Mouse (Mus musculus): Measurements from ENCODE around the gene Adamtsl1. TPM values are rescaled to one million over a fixed set of nuclear protein-coding genes. Genes with fewer than 3 reads are reported as not detected.
A peak's percentile ranks its signal among the peaks of the same experiment; 100 is the strongest.

Gene Adamtsl1
- polyA plus RNA-seq, 1 experiment from 2014 or later = 11.5 TPM

DNA sequence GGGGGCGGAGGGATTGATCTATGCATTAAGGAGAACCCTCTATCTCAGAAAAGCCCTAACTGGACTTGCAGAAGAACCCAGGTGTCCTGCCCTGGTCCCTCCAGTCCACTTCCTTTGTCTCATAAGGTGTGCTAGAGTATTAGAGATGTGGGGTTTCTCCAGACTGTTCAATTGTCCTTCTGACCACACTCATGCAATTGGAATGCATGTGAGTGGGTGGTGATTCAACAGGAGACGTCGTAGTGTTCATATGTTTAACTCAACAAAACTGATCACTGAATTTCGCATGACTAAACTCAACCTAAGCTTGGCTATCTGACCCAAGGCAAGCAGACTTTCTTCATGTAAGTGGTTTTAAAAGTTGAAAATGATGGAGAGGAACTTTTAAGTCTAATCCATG is 443.3 kb downstream of the Adamtsl1 start:
- Histone ChIP-seq H3K36me3 (replicated peaks; ENCODE audit: control insufficient read depth, insufficient read depth) (no peaks in the 10 kb centered on the region), H3K9me3 (ENCODE audit: control insufficient read depth, low read length) (no peaks in the 10 kb centered on the region), H3K9ac (no peak overlapping the region), H3K4me3 (replicated peaks; ENCODE audit: low read length) (no peak overlapping the region), H3K4me2 (replicated peaks) (no peak overlapping the region), H3K4me1 (replicated peaks; ENCODE audit: control insufficient read depth, insufficient read depth, low read length) (no peaks in the 10 kb centered on the region), H3K27me3 (ENCODE audit: control insufficient read depth, insufficient read depth, low read length) (no peaks in the 10 kb centered on the region), H3K27ac (no peak overlapping the region)
- ATAC-seq (ENCODE audit: low FRiP score) (no peak), DNase-seq (ENCODE audit: low spot score) (no peak)
- 90% methylated on average over 4 of the region's 4 CpGs for WGBS

DNA sequence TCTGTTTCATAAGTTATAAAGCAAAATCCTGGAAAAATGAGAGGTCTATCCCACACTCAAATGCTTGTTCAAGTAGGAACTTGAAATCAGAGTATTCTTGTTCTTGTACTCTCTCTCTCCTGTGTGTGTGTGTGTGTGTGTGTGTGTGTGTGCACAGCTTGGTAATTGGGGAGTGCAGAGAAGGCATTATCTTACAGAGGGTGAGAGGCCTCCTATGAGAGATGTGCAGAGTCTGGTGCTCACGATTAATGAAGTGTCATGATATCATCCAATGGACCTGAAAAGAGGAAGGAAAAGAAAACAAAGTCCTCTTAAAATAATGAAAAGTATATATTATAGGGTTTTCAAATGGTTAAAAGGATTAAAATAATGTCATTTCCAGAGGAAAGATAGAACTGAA is 443.9 kb downstream of the Adamtsl1 start:
- Histone ChIP-seq H3K4me1 (replicated peaks; ENCODE audit: control insufficient read depth, insufficient read depth, low read length) (no peaks in the 10 kb centered on the region), H3K4me2 (replicated peaks) (no peak overlapping the region), H3K9me3 (ENCODE audit: control insufficient read depth, low read length) (no peaks in the 10 kb centered on the region), H3K27me3 (ENCODE audit: control insufficient read depth, insufficient read depth, low read length) (no peaks in the 10 kb centered on the region), H3K4me3 (replicated peaks; ENCODE audit: low read length) (no peak overlapping the region), H3K9ac (no peak overlapping the region), H3K36me3 (replicated peaks; ENCODE audit: control insufficient read depth, insufficient read depth) (no peaks in the 10 kb centered on the region), H3K27ac (no peak overlapping the region)
- WGBS = 81% methylated on average over 1 of the region's 1 CpGs
- DNase-seq (ENCODE audit: low spot score) = no peak
- ATAC-seq (ENCODE audit: low FRiP score) = no peak

DNA sequence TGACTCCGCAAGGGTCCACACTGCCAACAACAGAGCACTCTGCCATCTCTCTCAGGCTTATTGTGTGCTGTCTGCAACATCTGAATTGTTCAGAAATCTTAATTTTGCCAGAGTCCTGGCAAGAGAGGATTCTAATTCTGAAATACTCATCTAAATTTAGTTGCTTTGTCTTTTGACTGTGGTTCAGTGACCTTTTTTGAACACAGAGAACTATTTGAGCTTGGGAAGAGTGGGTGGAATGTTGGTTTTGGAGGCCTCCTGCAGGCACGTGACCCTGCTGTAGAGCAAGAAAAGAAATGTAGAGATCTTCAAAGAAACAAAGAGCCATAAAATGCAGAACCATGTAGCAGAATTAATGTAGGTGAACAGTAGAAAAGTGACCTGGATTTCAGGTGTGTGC is 445.0 kb downstream of the Adamtsl1 start:
- Histone ChIP-seq H3K36me3 (replicated peaks; ENCODE audit: control insufficient read depth, insufficient read depth) (no peaks in the 10 kb centered on the region), H3K4me2 (replicated peaks) (no peak overlapping the region), H3K9me3 (ENCODE audit: control insufficient read depth, low read length) (no peaks in the 10 kb centered on the region), H3K27me3 (ENCODE audit: control insufficient read depth, insufficient read depth, low read length) (no peaks in the 10 kb centered on the region), H3K9ac (no peak overlapping the region), H3K4me1 (replicated peaks; ENCODE audit: control insufficient read depth, insufficient read depth, low read length) (no peaks in the 10 kb centered on the region), H3K27ac (no peak overlapping the region), H3K4me3 (replicated peaks; ENCODE audit: low read length) (no peak overlapping the region)
- DNase-seq (ENCODE audit: low spot score) (no peak), ATAC-seq (ENCODE audit: low FRiP score) (no peak)
- WGBS = 74% methylated on average over 2 of the region's 2 CpGs

DNA sequence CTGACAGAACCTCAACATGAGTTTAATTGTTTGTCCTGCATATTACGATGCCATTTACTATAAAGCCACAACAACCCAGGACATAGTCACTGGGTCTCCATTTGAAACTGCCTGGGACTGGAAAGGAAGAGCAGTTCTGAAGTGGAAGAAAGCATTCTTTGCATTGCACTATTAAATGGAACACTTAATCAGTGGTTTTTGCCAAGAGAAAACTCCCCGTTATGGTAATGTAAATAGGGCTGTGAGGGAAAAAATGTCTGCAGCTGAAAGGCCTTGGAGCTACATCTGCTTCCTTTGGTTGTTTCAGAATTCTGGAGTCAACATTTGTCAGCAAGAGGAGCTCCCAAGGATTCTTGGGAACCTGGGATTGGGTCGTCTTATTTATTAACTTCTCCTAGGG is 462.2 kb downstream of the Adamtsl1 start:
- Histone ChIP-seq H3K27me3 (ENCODE audit: control insufficient read depth, insufficient read depth, low read length) (no peaks in the 10 kb centered on the region), H3K4me1 (replicated peaks; ENCODE audit: control insufficient read depth, insufficient read depth, low read length) (no peaks in the 10 kb centered on the region), H3K9ac (no peak overlapping the region), H3K9me3 (ENCODE audit: control insufficient read depth, low read length) (no peaks in the 10 kb centered on the region), H3K4me2 (replicated peaks) (no peak overlapping the region), H3K27ac (no peak overlapping the region), H3K36me3 (replicated peaks; ENCODE audit: control insufficient read depth, insufficient read depth) (no peaks in the 10 kb centered on the region), H3K4me3 (replicated peaks; ENCODE audit: low read length) (no peak overlapping the region)
- DNase-seq (ENCODE audit: low spot score) (no peak), ATAC-seq (ENCODE audit: low FRiP score) (no peak)
- whole genome bisulfite sequencing = 87% methylated on average over 3 of the region's 3 CpGs

DNA sequence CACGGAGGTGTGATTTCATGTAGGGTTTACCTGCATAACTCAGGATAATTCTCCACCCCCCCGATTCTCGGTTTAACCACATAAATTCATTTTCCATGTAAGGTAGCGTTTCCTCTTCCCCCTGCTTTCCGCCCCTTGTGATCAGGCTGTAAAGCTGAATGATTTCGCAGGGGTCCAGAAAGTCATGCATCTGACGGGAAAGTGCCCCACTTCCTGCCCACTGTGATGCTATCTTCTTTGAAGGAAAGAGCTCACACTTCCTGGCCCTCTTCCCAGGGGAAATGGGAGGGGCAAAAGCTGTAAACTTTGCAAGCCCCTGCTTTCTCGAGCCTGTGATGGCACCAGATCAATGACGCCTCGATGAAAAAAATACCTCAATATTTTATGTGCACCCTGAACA is 465.2 kb downstream of the Adamtsl1 start:
- H3K9me3 ChIP-seq (ENCODE audit: control insufficient read depth, low read length) = no peaks in the 10 kb centered on the region
- no peak for ATAC-seq (ENCODE audit: low FRiP score)
- DNase-seq (ENCODE audit: low spot score) = no peak
- no peak overlapping the region for H3K27ac ChIP-seq
- no peak overlapping the region for H3K4me2 ChIP-seq (replicated peaks)
- H3K4me1 ChIP-seq (replicated peaks; ENCODE audit: control insufficient read depth, insufficient read depth, low read length) = no peaks in the 10 kb centered on the region
- H3K27me3 ChIP-seq (ENCODE audit: control insufficient read depth, insufficient read depth, low read length) = no peaks in the 10 kb centered on the region
- H3K9ac ChIP-seq = no peak overlapping the region
- 90% methylated on average over 10 of the region's 10 CpGs for WGBS
- no peak overlapping the region for H3K4me3 ChIP-seq (replicated peaks; ENCODE audit: low read length)
- no peaks in the 10 kb centered on the region for H3K36me3 ChIP-seq (replicated peaks; ENCODE audit: control insufficient read depth, insufficient read depth)

DNA sequence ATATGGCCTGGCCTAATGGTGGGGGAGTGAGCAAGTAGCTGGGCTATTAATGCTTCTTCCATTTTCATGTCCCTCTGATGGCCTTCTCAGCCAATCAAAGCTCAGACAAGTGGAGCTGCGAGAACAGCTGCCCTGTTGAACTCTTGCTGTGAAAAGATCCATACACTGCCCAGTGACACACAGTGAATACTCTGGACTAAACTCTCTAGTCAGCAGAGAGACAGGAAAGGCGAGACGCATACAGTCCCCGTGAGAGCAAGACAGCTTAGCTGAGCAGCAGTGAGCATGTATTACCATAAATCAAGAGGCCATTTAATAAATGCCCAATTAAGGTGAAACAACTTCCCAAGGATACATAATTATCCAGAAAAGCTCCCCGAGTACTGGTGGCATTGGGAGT is 492.6 kb downstream of the Adamtsl1 start:
- Histone ChIP-seq H3K9me3 (ENCODE audit: control insufficient read depth, low read length) (no peaks in the 10 kb centered on the region), H3K36me3 (replicated peaks; ENCODE audit: control insufficient read depth, insufficient read depth) (no peaks in the 10 kb centered on the region), H3K4me3 (replicated peaks; ENCODE audit: low read length) (no peak overlapping the region), H3K27ac (no peak overlapping the region), H3K9ac (no peak overlapping the region), H3K4me2 (replicated peaks) (no peak overlapping the region), H3K27me3 (ENCODE audit: control insufficient read depth, insufficient read depth, low read length) (no peaks in the 10 kb centered on the region), H3K4me1 (replicated peaks; ENCODE audit: control insufficient read depth, insufficient read depth, low read length) (no peaks in the 10 kb centered on the region)
- 34% methylated on average over 5 of the region's 5 CpGs for WGBS
- ATAC-seq (ENCODE audit: low FRiP score) (no peak), DNase-seq (ENCODE audit: low spot score) (no peak)

DNA sequence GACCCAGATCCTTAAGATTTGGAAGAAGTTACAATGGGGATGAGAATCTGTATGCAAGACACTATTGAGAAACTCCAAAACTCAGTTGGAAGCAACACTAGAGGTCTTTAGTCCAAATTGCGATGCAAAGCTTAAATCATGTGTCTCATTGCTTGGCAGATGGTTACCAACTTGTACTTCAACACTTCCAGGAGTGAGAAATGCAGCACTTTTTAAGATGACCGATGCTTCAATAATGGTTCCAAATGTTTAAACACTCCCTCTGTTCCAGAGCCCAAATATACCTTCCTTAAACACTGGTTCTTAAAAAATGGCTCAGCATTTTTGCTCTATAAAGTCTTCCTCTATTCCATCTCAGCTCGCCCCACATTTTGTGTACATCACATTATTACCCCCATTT is 499.7 kb downstream of the Adamtsl1 start:
- ATAC-seq (ENCODE audit: low FRiP score) = no peak
- Histone ChIP-seq H3K9ac (no peak overlapping the region), H3K27me3 (ENCODE audit: control insufficient read depth, insufficient read depth, low read length) (no peaks in the 10 kb centered on the region), H3K36me3 (replicated peaks; ENCODE audit: control insufficient read depth, insufficient read depth) (no peaks in the 10 kb centered on the region), H3K4me2 (replicated peaks) (no peak overlapping the region), H3K9me3 (ENCODE audit: control insufficient read depth, low read length) (no peaks in the 10 kb centered on the region), H3K4me1 (replicated peaks; ENCODE audit: control insufficient read depth, insufficient read depth, low read length) (no peaks in the 10 kb centered on the region), H3K4me3 (replicated peaks; ENCODE audit: low read length) (no peak overlapping the region), H3K27ac (no peak overlapping the region)
- DNase-seq (ENCODE audit: low spot score) = no peak
- WGBS = 91% methylated on average over 3 of the region's 3 CpGs

DNA sequence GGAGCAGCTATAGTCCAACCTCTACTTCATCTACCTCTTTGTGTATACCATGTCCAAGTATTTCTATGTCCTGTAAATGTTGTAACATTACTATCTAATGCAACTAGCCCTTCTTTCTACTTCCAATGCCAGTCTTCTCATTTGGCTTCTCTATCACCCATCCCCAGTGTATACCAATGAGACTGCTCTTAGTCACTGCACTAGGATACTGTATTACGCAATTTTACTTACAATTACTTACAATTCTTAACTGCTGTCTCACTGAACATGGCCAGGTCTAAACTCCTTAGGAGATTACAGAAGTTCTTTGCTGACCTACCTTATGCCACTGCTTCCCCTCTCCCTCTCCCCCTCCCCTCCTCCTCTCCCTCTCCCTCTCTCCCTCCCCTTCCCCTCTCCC is 505.0 kb downstream of the Adamtsl1 start:
- no peak overlapping the region for H3K9ac ChIP-seq
- no peak for DNase-seq (ENCODE audit: low spot score)
- H3K36me3 ChIP-seq (replicated peaks; ENCODE audit: control insufficient read depth, insufficient read depth) = no peaks in the 10 kb centered on the region
- H3K27me3 ChIP-seq (ENCODE audit: control insufficient read depth, insufficient read depth, low read length) = no peaks in the 10 kb centered on the region
- peaks cover 17% of the 10 kb centered on the region for H3K4me1 ChIP-seq (replicated peaks; ENCODE audit: control insufficient read depth, insufficient read depth, low read length)
- no peak overlapping the region for H3K27ac ChIP-seq
- WGBS = 92% methylated on average over 1 of the region's 1 CpGs
- no peaks in the 10 kb centered on the region for H3K9me3 ChIP-seq (ENCODE audit: control insufficient read depth, low read length)
- no peak for ATAC-seq (ENCODE audit: low FRiP score)
- H3K4me2 ChIP-seq (replicated peaks) = no peak overlapping the region
- no peak overlapping the region for H3K4me3 ChIP-seq (replicated peaks; ENCODE audit: low read length)

DNA sequence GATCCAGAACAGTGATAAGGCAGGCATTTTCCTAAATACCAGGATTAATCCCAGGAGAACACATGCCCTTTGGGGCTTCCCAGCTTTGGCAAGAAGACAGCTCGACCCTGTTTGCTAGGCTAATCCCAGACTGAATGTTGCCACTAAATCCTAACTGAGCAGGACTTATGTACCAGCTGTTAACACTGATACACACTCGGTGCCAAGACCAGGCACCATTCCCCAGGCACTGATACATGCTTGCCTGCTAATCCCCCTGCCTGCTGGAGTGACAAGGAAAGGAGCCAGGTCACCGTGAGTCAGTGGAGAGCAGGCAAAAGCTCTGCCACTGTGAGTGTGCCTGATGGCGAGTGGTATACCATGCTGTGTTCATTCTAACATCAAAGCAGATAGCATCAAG is 505.6 kb downstream of the Adamtsl1 start:
- Histone ChIP-seq H3K27ac (no peak overlapping the region), H3K36me3 (replicated peaks; ENCODE audit: control insufficient read depth, insufficient read depth) (no peaks in the 10 kb centered on the region), H3K27me3 (ENCODE audit: control insufficient read depth, insufficient read depth, low read length) (no peaks in the 10 kb centered on the region), H3K4me2 (replicated peaks) (no peak overlapping the region), H3K9ac (no peak overlapping the region), H3K9me3 (ENCODE audit: control insufficient read depth, low read length) (no peaks in the 10 kb centered on the region), H3K4me3 (replicated peaks; ENCODE audit: low read length) (no peak overlapping the region), H3K4me1 (replicated peaks; ENCODE audit: control insufficient read depth, insufficient read depth, low read length) (peaks cover 17% of the 10 kb centered on the region)
- ATAC-seq (ENCODE audit: low FRiP score) (peak; percentile 51; the same call in 1 of the 2 replicates), DNase-seq (ENCODE audit: low spot score) (peak; percentile 32)
- 40% methylated on average over 4 of the region's 4 CpGs for WGBS

DNA sequence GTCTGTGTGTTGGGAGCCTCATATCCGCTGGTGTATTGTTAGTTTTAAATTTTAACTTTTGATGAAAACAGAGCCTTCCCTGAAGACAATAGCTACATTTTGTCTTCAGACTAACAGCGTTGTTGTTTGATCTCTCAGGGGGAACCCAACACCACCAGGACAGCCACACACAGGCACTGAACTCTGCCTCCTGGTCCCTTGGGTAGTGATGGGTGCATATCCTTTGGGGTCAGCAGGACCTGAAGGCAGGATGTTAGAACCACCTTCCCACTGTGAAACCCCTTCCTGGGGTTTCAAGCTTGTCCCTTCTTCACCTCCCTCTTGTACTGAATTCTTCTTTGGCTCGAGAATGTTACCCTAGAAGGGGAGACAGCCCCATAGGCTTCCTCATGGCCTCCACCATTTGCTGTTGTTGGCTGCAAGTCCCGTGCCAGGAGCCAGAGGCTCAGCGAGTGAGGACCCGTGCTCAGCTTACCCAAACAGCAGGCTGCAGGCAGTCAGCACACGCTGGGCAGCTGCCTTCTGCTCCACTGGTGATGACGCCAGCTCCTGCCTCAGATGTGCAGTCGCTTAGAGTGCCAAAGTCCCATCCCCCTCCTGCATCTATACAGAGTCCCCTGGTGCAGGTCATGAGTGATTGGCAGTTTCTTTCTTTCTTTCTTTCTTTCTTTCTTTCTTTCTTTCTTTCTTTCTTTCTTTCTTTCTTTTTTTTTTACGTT is 506.6 kb downstream of the Adamtsl1 start:
- Histone ChIP-seq H3K4me1 (replicated peaks; ENCODE audit: control insufficient read depth, insufficient read depth, low read length) (peaks cover 17% of the 10 kb centered on the region), H3K9me3 (ENCODE audit: control insufficient read depth, low read length) (no peaks in the 10 kb centered on the region), H3K4me3 (replicated peaks; ENCODE audit: low read length) (no peak overlapping the region), H3K27ac (peak overlapping the region; percentile 65), H3K9ac (no peak overlapping the region), H3K4me2 (replicated peaks) (no peak overlapping the region), H3K36me3 (replicated peaks; ENCODE audit: control insufficient read depth, insufficient read depth) (no peaks in the 10 kb centered on the region), H3K27me3 (ENCODE audit: control insufficient read depth, insufficient read depth, low read length) (no peaks in the 10 kb centered on the region)
- DNase-seq (ENCODE audit: low spot score) (peak; percentile 65), ATAC-seq (ENCODE audit: low FRiP score) (peak; percentile 92)
- 24% methylated on average over 10 of the region's 10 CpGs for WGBS

All from hindbrain, embryonic 14.5 days (tissue).